ENCODE assay signal across 9 mouse cellular contexts in genomic region chr8:47951380-47951932, GRCm38 (mm10). TPM values are rescaled to one million over a fixed set of nuclear protein-coding genes. Genes with fewer than 3 reads are reported as not detected.
DNase-seq lines count a peak whose midpoint lies in the region; ATAC-seq and TF ChIP-seq lines count a peak whose summit lies in the region.
"Had no signal": no experiment of that assay in that cellular context is flagged by ENCODE, and none has a peak within 500 bp of the region (broad histone marks: within the 10 kb centered on the region; RNA-seq: fewer than 3 reads in every experiment).

No protein-coding gene starts in this region.

- no peak overlapping the region for H3K27ac ChIP-seq in liver, adult 2 months (replicated peaks; ENCODE audit: insufficient read depth, low read depth, low read length)
- no peak overlapping the region for H3K27ac ChIP-seq in liver, embryonic 11.5 days (ENCODE audit: low read depth, low read length)
- H3K27ac ChIP-seq in cortical plate, adult 2 months (ENCODE audit: insufficient read depth, low read length), result no peak overlapping the region
- no peak overlapping the region for H3K27ac ChIP-seq in hindbrain, embryonic 11.5 days (ENCODE audit: low read depth, low read length)
- H3K27ac ChIP-seq: macrophage had no signal

- peak; percentile 63 for TF ChIP-seq CTCF in liver, adult 2 months (IDR thresholded peaks at IDR 0.05; ENCODE audit: low read depth, low read length)
- TF ChIP-seq CTCF in cortical plate, adult 2 months (IDR thresholded peaks at IDR 0.05; ENCODE audit: extremely low read depth, insufficient read depth, low read length), result peak; percentile 52

- ATAC-seq in liver, embryonic 11.5 days (replicated peaks; ENCODE audit: low FRiP score), result no peak
- ATAC-seq in hindbrain, embryonic 11.5 days (ENCODE audit: low FRiP score), result no peak

- H3K79me2 ChIP-seq in liver, adult 2 months (ENCODE audit: control insufficient read depth, insufficient read depth, low read length), result peaks cover 5% of the 10 kb centered on the region; the same call in 1 of the 2 replicates

- peak; percentile 49 for DNase-seq in embryo, embryonic 10 days (ENCODE audit: low spot score)
- DNase-seq in embryo, embryonic 11 days, result no peak
- no peak for DNase-seq in liver, adult 2 months (ENCODE audit: extremely low read depth, low read depth, low spot score)
- no peak for DNase-seq in liver, embryonic 11.5 days (ENCODE audit: low spot score)
- DNase-seq in lung, postnatal 36 days, result peak; percentile 65
- no peak for DNase-seq in hindbrain, embryonic 11.5 days (ENCODE audit: low spot score)
- no peak for DNase-seq in MN1 (ENCODE audit: low spot score)

- H3K4me1 ChIP-seq in liver, adult 2 months (ENCODE audit: control insufficient read depth, insufficient read depth, low read length), result no peaks in the 10 kb centered on the region; the same call in 1 of the 2 replicates
- 0 out of 2 replicates have a peak, but pooled peaks cover 3% of the 10 kb centered on the region for H3K4me1 ChIP-seq in liver, embryonic 11.5 days (replicated peaks; ENCODE audit: control insufficient read depth, insufficient read depth, low read length)
- no peaks in the 10 kb centered on the region for H3K4me1 ChIP-seq in cortical plate, adult 2 months (ENCODE audit: control insufficient read depth, insufficient read depth, low read length)
- H3K4me1 ChIP-seq in hindbrain, embryonic 11.5 days (replicated peaks; ENCODE audit: control insufficient read depth, insufficient read depth, low read length), result no peaks in the 10 kb centered on the region

- H3K9me3 ChIP-seq in liver, embryonic 11.5 days (ENCODE audit: control insufficient read depth, low read length), result no peaks in the 10 kb centered on the region
- H3K9me3 ChIP-seq in hindbrain, embryonic 11.5 days (ENCODE audit: control insufficient read depth, low read length), result no peaks in the 10 kb centered on the region

- 70% methylated on average over 7 of the region's 7 CpGs for whole genome bisulfite sequencing in liver, adult 2 months
- 73% methylated on average over 7 of the region's 7 CpGs for WGBS in liver, embryonic 11.5 days
- WGBS in hindbrain, embryonic 11.5 days, result 68% methylated on average over 7 of the region's 7 CpGs

- H3K27me3 ChIP-seq in liver, adult 2 months (ENCODE audit: control insufficient read depth, insufficient read depth, low read length), result no peaks in the 10 kb centered on the region
- H3K27me3 ChIP-seq in liver, embryonic 11.5 days (replicated peaks; ENCODE audit: control insufficient read depth, insufficient read depth, low read length), result no peaks in the 10 kb centered on the region
- H3K27me3 ChIP-seq in hindbrain, embryonic 11.5 days (ENCODE audit: control insufficient read depth, insufficient read depth, low read length), result no peaks in the 10 kb centered on the region

- H3K4me2 ChIP-seq in liver, embryonic 11.5 days, result no peak overlapping the region
- no peak overlapping the region for H3K4me2 ChIP-seq in hindbrain, embryonic 11.5 days (replicated peaks; ENCODE audit: low read depth, low read length)

- TF ChIP-seq POLR2A in liver, adult 2 months (IDR thresholded peaks at IDR 0.05; ENCODE audit: extremely low read depth, insufficient read depth, low read length), result no peak
- TF ChIP-seq POLR2A in cortical plate, adult 2 months (IDR thresholded peaks at IDR 0.05; ENCODE audit: extremely low read depth, insufficient read depth, low read length), result no peak

- no peak overlapping the region for H3K9ac ChIP-seq in liver, adult 2 months (ENCODE audit: low read depth, low read length)
- no peak overlapping the region for H3K9ac ChIP-seq in liver, embryonic 11.5 days (ENCODE audit: low read depth, low read length)
- H3K9ac ChIP-seq in hindbrain, embryonic 11.5 days (ENCODE audit: low read depth, low read length), result no peak overlapping the region

- H3K4me3 ChIP-seq in liver, adult 2 months (ENCODE audit: insufficient read depth, low read depth, low read length), result no peak overlapping the region
- H3K4me3 ChIP-seq in liver, embryonic 11.5 days (ENCODE audit: low read depth, low read length), result no peak overlapping the region
- no peak overlapping the region for H3K4me3 ChIP-seq in cortical plate, adult 2 months (ENCODE audit: insufficient read depth, low read length)
- H3K4me3 ChIP-seq in hindbrain, embryonic 11.5 days (ENCODE audit: low read depth, low read length), result no peak overlapping the region

- H3K36me3 ChIP-seq in liver, adult 2 months (ENCODE audit: control insufficient read depth, insufficient read depth, low read length), result no peaks in the 10 kb centered on the region
- no peaks in the 10 kb centered on the region for H3K36me3 ChIP-seq in liver, embryonic 11.5 days (ENCODE audit: control insufficient read depth, insufficient read depth, low read length)
- H3K36me3 ChIP-seq in hindbrain, embryonic 11.5 days (ENCODE audit: control insufficient read depth, insufficient read depth, low read length), result no peaks in the 10 kb centered on the region

RNA-seq across cellular contexts. Expression of gene Wwc2, which starts 39.3 kb away (rescaled TPM):
- 3.7 and 3.9 TPM in 2 replicates for total RNA-seq in liver, adult 2 months (2014; rRNA removed)
- 2.2 and 2.3 TPM in 2 replicates for polyA plus RNA-seq in liver, adult 2 months (2012; rRNA removed)
- polyA plus RNA-seq in liver, embryonic 11.5 days (2014; fragmentation: Nextera tagmentation; extraction: Ambion mirVana), result 6.2 and 7.3 TPM in 2 replicates
- polyA plus RNA-seq in cortical plate, adult 2 months (2012; rRNA removed), result 10.1 and 10.5 TPM in 2 replicates
- polyA plus RNA-seq in hindbrain, embryonic 11.5 days (2014; fragmentation: Nextera tagmentation; extraction: Ambion mirVana), result 8.6 and 10.0 TPM in 2 replicates

Comparison
In these comparisons a context has a peak if more than half of its experiments do, and no peak if none do; other contexts are left out.
1. DNase-seq: peak in embryo, embryonic 10 days (single experiment) and lung, postnatal 36 days (single experiment); none in embryo, embryonic 11 days (single experiment), liver, adult 2 months (single experiment), liver, embryonic 11.5 days (single experiment), hindbrain, embryonic 11.5 days (single experiment) and MN1 (single experiment).